Mouse (Mus musculus) lung, postnatal 0 days (tissue): ENCODE data around the gene P2ry2. TPM values are rescaled to one million over a fixed set of nuclear protein-coding genes. Genes with fewer than 3 reads are reported as not detected.

Experiments used
- ATAC-seq: fragments of 200-750 bp; cut with Nextera tagmentation; 2 replicates; pipeline ENCODE4 v1.8.0; 2017; ENCODE audit warnings: moderate library complexity
- DNase-seq: peaks from one replicate; pipeline ENCODE4 v3.0.0-alpha.2; 2016; ENCODE audit warnings: low spot score
- H3K27ac ChIP-seq: fragments of 300-500 bp; sonication (generic); 2 replicates; pipeline ENCODE4 v1.5.1; 2014; ENCODE audit warnings: antibody characterized with exemption, mild to moderate bottlenecking, low read length, mixed read lengths
- H3K27me3 ChIP-seq: fragments of 300-500 bp; sonication (generic); replicated peaks from 2 replicates; pipeline ENCODE4 v1.6.1; 2014; ENCODE audit warnings: low read length, mixed read lengths; ENCODE audit not compliant: insufficient read depth
- H3K36me3 ChIP-seq: fragments of 300-500 bp; sonication (generic); 2 replicates; pipeline ENCODE4 v1.6.1; 2014; ENCODE audit warnings: low read length, mixed read lengths; ENCODE audit not compliant: insufficient read depth
- H3K4me1 ChIP-seq: fragments of 300-500 bp; sonication (generic); 2 replicates; pipeline ENCODE4 v1.6.1; 2014; ENCODE audit warnings: antibody characterized with exemption, low read depth, low read length, mixed read lengths; ENCODE audit not compliant: insufficient read depth
- H3K4me2 ChIP-seq: fragments of 300-500 bp; sonication (generic); replicated peaks from 2 replicates; pipeline ENCODE4 v1.6.1; 2014; ENCODE audit warnings: low read depth, mild to moderate bottlenecking, low read length, moderate library complexity, mixed read lengths
- H3K4me3 ChIP-seq: fragments of 300-500 bp; sonication (generic); 2 replicates; pipeline ENCODE4 v1.5.1; 2014; ENCODE audit warnings: low read depth, low read length
- H3K9ac ChIP-seq: fragments of 300-500 bp; sonication (generic); replicated peaks from 2 replicates; pipeline ENCODE4 v1.6.1; 2014; ENCODE audit warnings: low read depth, mild to moderate bottlenecking
- H3K9me3 ChIP-seq: fragments of 300-500 bp; sonication (generic); 2 replicates; pipeline ENCODE4 v1.6.1; 2016; ENCODE audit warnings: low read length, mixed read lengths
- CTCF ChIP-seq: IDR thresholded peaks from 2 replicates; pipeline ENCODE4 v1.5.1; 2016; ENCODE audit warnings: antibody characterized with exemption, mild to moderate bottlenecking
- EP300 ChIP-seq: IDR thresholded peaks from 2 replicates; pipeline ENCODE4 v1.6.1; 2016; ENCODE audit warnings: antibody characterized with exemption, mild to moderate bottlenecking, control low read depth
- WGBS: fragments of 180-500 bp; shearing (Covaris S2); extraction: QIAGEN DNeasy Blood & Tissue Kit; methylation state at CpG from one replicate; pipeline ENCODE4 v1.1.7; 2014; 5-methylcytosine and 5-hydroxymethylcytosine counted together
- polyA plus RNA-seq: library from polyadenylated mRNA; unstranded; fragments of >200 nt; fragmentation: Nextera tagmentation; extraction: Ambion mirVana; gene quantifications from 2 replicates; pipeline ENCODE4 v1.2.1, GENCODE M21; 2015

The P2ry2 gene
- polyA plus RNA-seq, 1 experiment from 2014 or later: 11.6 TPM

DNA sequence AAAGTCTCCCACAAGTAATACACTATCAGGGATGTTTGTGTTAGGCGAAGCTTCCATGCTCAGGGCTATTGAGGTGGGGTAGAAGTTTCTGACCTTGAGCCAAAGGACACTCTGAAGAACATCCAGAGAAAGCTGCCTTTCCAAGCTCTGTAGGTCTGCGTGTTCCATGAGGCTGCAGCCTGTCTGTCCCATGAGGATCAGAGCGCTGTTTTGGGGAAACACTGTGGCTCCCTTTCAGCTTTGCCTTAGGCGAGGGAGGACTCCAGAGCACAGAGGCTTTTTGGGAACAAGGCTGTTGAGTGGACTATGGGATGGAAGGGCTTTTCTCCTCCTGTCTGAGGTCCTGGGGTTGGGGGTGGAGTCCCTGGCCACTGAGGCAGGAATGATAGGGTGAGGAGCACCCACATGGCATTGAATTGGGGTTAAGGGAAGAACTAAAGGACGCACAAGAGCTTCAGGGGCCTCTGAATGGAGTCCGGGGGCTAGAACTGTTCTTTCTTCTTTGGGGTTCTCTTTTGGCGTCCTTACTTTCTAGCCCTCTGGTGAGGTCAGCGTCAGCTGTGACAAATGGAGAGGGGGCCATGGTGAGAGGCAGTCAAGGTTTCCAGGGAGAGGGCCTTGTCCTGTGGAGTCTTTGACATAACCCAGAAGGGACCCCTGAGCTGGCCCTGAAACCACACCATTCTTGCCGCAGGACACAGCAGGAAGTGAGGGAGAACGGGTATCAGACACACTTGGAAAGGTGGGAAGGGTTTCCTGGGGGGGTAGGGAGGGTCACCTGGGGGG lies 43.6 kb downstream of the P2ry2 start:
- 70% methylated on average over 10 of the region's 10 CpGs for WGBS
- ATAC-seq (no peak), DNase-seq (no peak)
- Histone ChIP-seq H3K36me3 (no peaks in the 10 kb centered on the region), H3K9ac (no peak overlapping the region), H3K4me1 (no peaks in the 10 kb centered on the region), H3K4me2 (no peak overlapping the region), H3K9me3 (no peaks in the 10 kb centered on the region), H3K27me3 (no peaks in the 10 kb centered on the region), H3K4me3 (no peak overlapping the region), H3K27ac (no peak overlapping the region)
- TF ChIP-seq CTCF: no peak
- no peak for TF ChIP-seq EP300

GRCm38 (mm10) chr7:100968376-100968775 lies 44.3 kb downstream of the P2ry2 start:
- DNase-seq (no peak), ATAC-seq (no peak)
- Histone ChIP-seq H3K9ac (no peak overlapping the region), H3K4me3 (no peak overlapping the region), H3K36me3 (no peaks in the 10 kb centered on the region), H3K27ac (no peak overlapping the region), H3K27me3 (no peaks in the 10 kb centered on the region), H3K4me1 (no peaks in the 10 kb centered on the region), H3K4me2 (no peak overlapping the region), H3K9me3 (no peaks in the 10 kb centered on the region)
- TF ChIP-seq EP300: no peak
- 71% methylated on average over 6 of the region's 6 CpGs for WGBS

GRCm38 (mm10) chr7:100967850-100968249 lies 44.8 kb downstream of the P2ry2 start:
- no peaks in the 10 kb centered on the region for H3K9me3 ChIP-seq
- no peak for DNase-seq
- no peak for ATAC-seq
- TF ChIP-seq EP300 (no peak), CTCF (no peak)
- H3K9ac ChIP-seq: no peak overlapping the region
- no peak overlapping the region for H3K4me3 ChIP-seq
- H3K27me3 ChIP-seq: no peaks in the 10 kb centered on the region
- no peaks in the 10 kb centered on the region for H3K36me3 ChIP-seq
- no peak overlapping the region for H3K27ac ChIP-seq
- no peaks in the 10 kb centered on the region for H3K4me1 ChIP-seq
- 78% methylated on average over 9 of the region's 9 CpGs for WGBS
- no peak overlapping the region for H3K4me2 ChIP-seq

DNA sequence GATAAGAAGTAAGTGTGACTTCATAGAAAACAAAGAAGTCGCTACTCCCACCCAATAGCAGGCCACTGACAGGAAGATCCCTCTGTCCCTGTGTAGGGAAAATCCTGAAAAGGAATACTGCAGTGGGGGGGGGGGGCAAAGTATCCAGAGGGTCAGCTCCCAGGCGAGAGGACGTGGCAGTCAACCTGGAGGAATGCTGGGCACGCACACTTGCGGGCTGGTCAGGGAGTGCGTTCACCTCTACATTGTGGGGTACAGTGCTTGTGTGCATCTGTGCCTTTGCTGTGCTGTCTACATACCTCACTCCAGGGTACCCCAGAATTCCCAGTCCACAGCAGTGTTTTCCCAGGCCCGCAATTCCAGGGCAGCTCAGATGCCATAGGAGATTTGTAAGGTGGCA lies 46.7 kb downstream of the P2ry2 start:
- H3K4me3 ChIP-seq: no peak overlapping the region
- no peaks in the 10 kb centered on the region for H3K36me3 ChIP-seq
- 80% methylated on average over 6 of the region's 7 CpGs for WGBS
- no peak overlapping the region for H3K27ac ChIP-seq
- no peaks in the 10 kb centered on the region for H3K27me3 ChIP-seq
- ATAC-seq (no peak), DNase-seq (no peak)
- TF ChIP-seq CTCF (no peak), EP300 (no peak)
- H3K9me3 ChIP-seq: no peaks in the 10 kb centered on the region
- no peak overlapping the region for H3K9ac ChIP-seq
- no peak overlapping the region for H3K4me2 ChIP-seq
- H3K4me1 ChIP-seq: no peaks in the 10 kb centered on the region

DNA sequence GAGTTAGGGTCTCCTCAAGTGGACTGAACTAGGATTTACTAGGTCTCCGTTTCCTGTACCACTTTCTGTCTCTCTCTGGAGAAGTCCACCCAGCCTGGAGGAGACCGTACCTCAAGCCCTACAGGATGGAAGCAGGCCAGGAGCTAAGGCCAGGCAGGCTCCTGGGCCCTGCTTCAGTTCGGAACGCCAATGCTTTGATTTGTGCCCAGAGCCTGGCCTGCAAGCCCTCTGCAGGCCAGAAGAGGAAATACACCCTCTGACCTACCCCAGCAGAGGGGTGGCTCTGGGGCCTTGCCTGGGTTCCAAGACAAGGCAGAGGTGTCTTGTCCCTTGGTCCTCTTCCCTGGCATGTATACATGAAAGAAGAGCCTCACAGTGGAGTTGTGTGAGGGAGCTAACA lies 47.6 kb downstream of the P2ry2 start:
- WGBS: 13% methylated on average over 4 of the region's 4 CpGs
- H3K27me3 ChIP-seq: no peaks in the 10 kb centered on the region
- no peak overlapping the region for H3K4me3 ChIP-seq
- H3K4me1 ChIP-seq: no peaks in the 10 kb centered on the region
- H3K4me2 ChIP-seq: no peak overlapping the region
- H3K9ac ChIP-seq: no peak overlapping the region
- H3K27ac ChIP-seq: no peak overlapping the region
- DNase-seq (peak; percentile 84), ATAC-seq (peak; percentile 53)
- TF ChIP-seq EP300 (no peak), CTCF (peak; percentile 92)
- no peaks in the 10 kb centered on the region for H3K36me3 ChIP-seq
- H3K9me3 ChIP-seq: no peaks in the 10 kb centered on the region

- no peaks in the 10 kb centered on the region for H3K36me3 ChIP-seq
- H3K4me3 ChIP-seq: no peak overlapping the region
- peak; percentile 30 for ATAC-seq
- no peaks in the 10 kb centered on the region for H3K4me1 ChIP-seq
- H3K9me3 ChIP-seq: no peaks in the 10 kb centered on the region
- DNase-seq: peak; percentile 53
- 70% methylated on average over 6 of the region's 6 CpGs for WGBS
- no peak overlapping the region for H3K9ac ChIP-seq
- no peaks in the 10 kb centered on the region for H3K27me3 ChIP-seq
- TF ChIP-seq CTCF (no peak), EP300 (no peak)
- no peak overlapping the region for H3K27ac ChIP-seq
- H3K4me2 ChIP-seq: no peak overlapping the region
Observed at GRCm38 (mm10) chr7:100964242-100964641, 48.4 kb downstream of the P2ry2 start.

- no peak for DNase-seq
- Histone ChIP-seq H3K4me1 (no peaks in the 10 kb centered on the region), H3K9ac (no peak overlapping the region), H3K4me3 (no peak overlapping the region; the same call in 1 of the 2 replicates), H3K4me2 (no peak overlapping the region), H3K27me3 (no peaks in the 10 kb centered on the region), H3K9me3 (no peaks in the 10 kb centered on the region), H3K36me3 (no peaks in the 10 kb centered on the region), H3K27ac (no peak overlapping the region)
- WGBS: 78% methylated on average over 8 of the region's 8 CpGs
- no peak for TF ChIP-seq CTCF
- TF ChIP-seq EP300: no peak
- no peak for ATAC-seq
Observed at GRCm38 (mm10) chr7:100963381-100963780, 49.3 kb downstream of the P2ry2 start.
